Mouse (Mus musculus) spleen, embryonic (tissue): ENCODE data around the gene Tchhl1.

ENCODE experiments used
- CTCF ChIA-PET: fragments of 350-600 bp; sonication (Branson Sonifier 250); formaldehyde crosslinking; loops from one replicate; lab custom pipeline; 2022; lab: Charles Lee

The Tchhl1 gene

GRCm38 (mm10) chr3:93504536-93505189 lies 36.1 kb downstream of the Tchhl1 start:
- CTCF ChIA-PET = no interaction called here

- CTCF ChIA-PET = interaction anchor here (0.7 kb wide), 1 partner anchor 32 kb away, joined by 4 read pairs; no protein-coding TSS in a partner anchor
Observed at GRCm38 (mm10) chr3:93505960-93506863, 37.7 kb downstream of the Tchhl1 start.

GRCm38 (mm10) chr3:93506881-93507325 lies 38.3 kb downstream of the Tchhl1 start:
- CTCF ChIA-PET = no interaction called here

DNA sequence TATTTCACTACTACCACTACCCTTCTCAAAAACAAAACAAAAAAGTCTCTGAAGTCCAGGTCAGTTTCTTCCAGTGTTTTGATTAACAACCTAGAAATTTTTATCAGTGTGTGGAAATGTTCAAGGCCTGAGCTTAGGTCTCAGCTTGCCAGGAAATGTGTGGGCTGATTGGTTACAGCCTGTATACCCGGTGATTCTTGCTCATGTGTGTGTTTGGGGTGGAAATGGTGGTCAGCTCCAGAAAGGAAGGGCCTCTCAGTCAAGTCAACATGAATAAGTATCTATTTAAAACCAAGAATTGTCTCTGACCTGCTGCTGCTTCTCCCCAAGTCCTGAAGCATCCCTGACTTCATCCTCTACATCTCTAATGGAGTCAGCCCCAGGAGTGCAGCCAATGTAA lies 40.7 kb downstream of the Tchhl1 start:
- CTCF ChIA-PET = no interaction called here

DNA sequence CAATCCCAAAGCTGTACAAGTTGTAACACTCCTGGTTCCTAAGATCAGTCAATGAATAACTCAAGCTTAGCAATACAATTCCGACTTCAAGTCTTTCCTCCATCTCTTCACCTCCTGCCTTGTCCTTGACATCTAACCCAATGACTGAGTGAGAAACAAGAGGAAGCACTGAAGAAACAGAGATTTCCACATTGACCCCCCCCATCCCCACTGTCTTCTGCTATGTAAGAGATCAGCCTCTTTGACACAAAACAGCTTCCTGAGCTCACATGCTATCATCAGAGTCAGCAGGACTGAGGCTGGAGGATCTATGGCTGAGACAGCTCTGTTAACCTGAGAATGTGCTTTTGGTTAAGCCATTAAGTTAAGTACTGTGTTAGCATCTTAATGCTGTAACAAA lies 42.5 kb downstream of the Tchhl1 start:
- CTCF ChIA-PET = no interaction called here

- CTCF ChIA-PET = interaction anchor here (0.6 kb wide), 1 partner anchor 86 kb away, joined by 3 read pairs; no protein-coding TSS in a partner anchor
Observed at GRCm38 (mm10) chr3:93511801-93512200, 43.2 kb downstream of the Tchhl1 start.

DNA sequence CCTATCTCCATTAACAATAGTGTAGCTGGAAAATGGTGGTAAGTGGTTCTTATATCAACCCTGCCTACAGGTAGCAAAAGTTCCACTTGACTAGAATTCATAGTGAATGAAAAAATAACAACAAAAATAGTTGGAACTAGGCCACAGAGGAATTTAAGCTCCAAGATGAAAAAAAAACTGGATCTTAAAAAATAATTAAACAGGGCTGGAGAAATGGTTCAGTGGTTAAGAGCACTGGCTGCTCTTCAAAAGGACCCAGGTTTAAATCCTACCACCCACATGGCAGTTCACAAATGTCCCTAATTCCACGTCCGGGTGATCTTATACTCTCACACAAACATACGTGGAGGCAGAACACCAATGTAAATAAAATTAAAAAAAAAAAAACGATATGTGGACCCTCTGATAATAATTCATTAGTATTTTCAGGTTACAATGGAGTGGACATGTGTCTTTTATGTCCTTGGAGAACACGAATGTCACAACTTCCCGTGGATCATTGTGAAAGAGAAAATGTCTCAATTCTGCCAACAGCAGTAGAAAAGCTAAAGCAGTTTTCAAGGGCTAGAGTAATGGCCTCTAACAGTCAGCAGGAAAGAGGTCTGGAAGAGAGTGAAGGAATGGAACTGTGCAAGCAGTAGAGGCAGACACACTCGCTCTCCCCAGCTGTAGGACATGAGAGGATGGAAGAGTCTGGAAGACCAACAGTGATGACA lies 44.0 kb downstream of the Tchhl1 start:
- CTCF ChIA-PET = interaction anchor here (0.6 kb wide), 1 partner anchor 85 kb away, joined by 3 read pairs; no protein-coding TSS in a partner anchor

GRCm38 (mm10) chr3:93514628-93515027 lies 46.1 kb downstream of the Tchhl1 start:
- CTCF ChIA-PET = interaction anchor here (0.5 to 0.6 kb wide), 2 partner anchors 73 to 928 kb away, joined by 3 to 5 read pairs; no protein-coding TSS in a partner anchor

DNA sequence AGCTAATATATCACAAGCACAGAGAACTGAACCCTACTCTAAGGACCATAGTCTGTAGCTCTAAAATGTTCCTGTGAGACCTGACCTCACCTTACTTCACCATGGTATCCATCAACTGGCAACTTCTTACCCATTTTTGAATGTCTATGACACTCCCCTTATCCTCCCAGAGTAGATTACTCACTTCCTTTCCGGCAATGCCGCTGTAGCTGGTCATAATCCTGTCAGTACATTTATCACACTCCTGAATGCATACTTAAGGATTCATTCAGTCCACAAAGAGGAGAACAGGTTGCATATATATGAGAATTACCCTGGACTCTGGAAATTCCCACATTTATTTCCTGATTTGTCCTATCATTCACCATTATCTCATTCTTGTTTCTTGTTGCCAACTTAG lies 48.8 kb downstream of the Tchhl1 start:
- CTCF ChIA-PET = no interaction called here

DNA sequence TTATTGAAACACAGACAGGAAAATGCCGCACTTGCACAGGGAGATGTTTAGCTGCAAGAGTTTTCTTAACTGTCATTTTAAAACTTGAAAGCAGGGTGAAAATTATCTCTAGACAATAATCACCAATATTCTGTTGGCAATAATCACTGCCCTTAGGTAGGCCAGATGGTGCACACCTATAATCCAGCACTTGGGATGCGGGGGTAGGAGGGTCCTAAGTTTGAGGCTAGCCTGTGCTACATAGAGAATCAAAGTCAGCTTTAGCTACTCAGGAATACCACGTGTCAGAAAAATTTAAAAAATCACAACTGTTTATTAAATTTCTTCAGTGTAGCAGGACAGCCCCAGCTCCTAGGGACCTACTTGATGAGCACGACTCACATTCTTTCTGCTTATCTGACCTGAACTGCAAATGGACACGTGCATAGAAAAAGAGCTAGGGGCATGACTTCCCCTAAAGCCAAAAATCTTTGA lies 51.3 kb downstream of the Tchhl1 start:
- CTCF ChIA-PET = interaction anchor here (0.6 kb wide), 1 partner anchor 33 kb away, joined by 3 read pairs; no protein-coding TSS in a partner anchor

GRCm38 (mm10) chr3:93520330-93521193 lies 52.0 kb downstream of the Tchhl1 start, which contains the start of gene S100a11:
Gene S100a11, plus strand, starts transcription at chr3:93520488.
- CTCF ChIA-PET = interaction anchor here (0.6 to 1.3 kb wide), 2 partner anchors 26 to 32 kb away, joined by 3 to 4 read pairs; no protein-coding TSS in a partner anchor
